Mouse (Mus musculus): Measurements from ENCODE around the gene Ccdc65.

GRCm38 (mm10) chr15:98683746-98684145, 24.3 kb upstream of the Ccdc65 start:
- TF ChIP-seq CTCF (IDR thresholded peaks at IDR 0.05; ENCODE audit: low read depth, low read length) (no peak), TAL1 (conservative IDR thresholded peaks at IDR 0.05; ENCODE audit: low read depth, low read length) (no peak), GATA1 (IDR thresholded peaks at IDR 0.05; ENCODE audit: borderline replicate concordance, low read length) (no peak)

Data from G1E (cell line).